Mouse (Mus musculus) heart, postnatal 0 days (tissue): ENCODE results near the gene Pik3cd.

Experiments used
- CTCF ChIP-seq: IDR thresholded peaks from 2 replicates; pipeline ENCODE4 v1.5.1; 2016; ENCODE audit warnings: antibody characterized with exemption, control low read depth, low read depth
- EP300 ChIP-seq: IDR thresholded peaks from 2 replicates; pipeline ENCODE4 v1.6.1; 2016; ENCODE audit warnings: antibody characterized with exemption, low read depth

- TF ChIP-seq CTCF: no peak
- TF ChIP-seq EP300: no peak
These were observed 25.3 kb upstream of the Pik3cd start for GRCm38 (mm10) chr4:149727636-149728035.
